In genomic region chr13:60175490-60176135, GRCm38 (mm10) we compare ENCODE assay signal across 8 mouse cellular contexts. TPM values are rescaled to one million over a fixed set of nuclear protein-coding genes. Genes with fewer than 3 reads are reported as not detected.
A peak's percentile ranks its signal among the peaks of the same experiment; 100 is the strongest.
DNase-seq lines count a peak whose midpoint lies in the region; ATAC-seq lines count a peak whose summit lies in the region.

No protein-coding gene starts in this region.

- DNase-seq in left cerebral cortex, postnatal 14 days (ENCODE audit: low spot score in 2 of 2), result peak; percentile 16 to 30
- no peak for DNase-seq in left cerebral cortex, adult 11 months (ENCODE audit: low spot score)
- DNase-seq in adrenal gland, adult 2 months, result peak; percentile 80
- DNase-seq in testis, postnatal 14 days (ENCODE audit: low spot score), result no peak

- no peaks in the 10 kb centered on the region for H3K9me3 ChIP-seq in forebrain, embryonic 15.5 days
- no peaks in the 10 kb centered on the region for H3K9me3 ChIP-seq in hindbrain, embryonic 15.5 days
- no peaks in the 10 kb centered on the region for H3K9me3 ChIP-seq in limb, embryonic 15.5 days
- no peaks in the 10 kb centered on the region for H3K9me3 ChIP-seq in neural tube, embryonic 14.5 days (ENCODE audit: control insufficient read depth, low read length)

- no peaks in the 10 kb centered on the region for H3K27me3 ChIP-seq in forebrain, embryonic 15.5 days
- H3K27me3 ChIP-seq in hindbrain, embryonic 15.5 days, result peaks cover 7% of the 10 kb centered on the region; the same call in 1 of the 2 replicates
- H3K27me3 ChIP-seq in limb, embryonic 15.5 days, result no peaks in the 10 kb centered on the region
- no peaks in the 10 kb centered on the region for H3K27me3 ChIP-seq in neural tube, embryonic 14.5 days (ENCODE audit: control insufficient read depth, insufficient read depth, low read length)

- H3K9ac ChIP-seq in forebrain, embryonic 15.5 days (replicated peaks), result peak overlapping the region; percentile 79
- peak overlapping the region; percentile 90 for H3K9ac ChIP-seq in hindbrain, embryonic 15.5 days
- H3K9ac ChIP-seq in limb, embryonic 15.5 days, result peak overlapping the region; percentile 91
- H3K9ac ChIP-seq in neural tube, embryonic 14.5 days (replicated peaks; ENCODE audit: low read depth, low read length), result peak overlapping the region; percentile 80

- no peaks in the 10 kb centered on the region for H3K36me3 ChIP-seq in forebrain, embryonic 15.5 days
- no peaks in the 10 kb centered on the region for H3K36me3 ChIP-seq in hindbrain, embryonic 15.5 days
- no peaks in the 10 kb centered on the region for H3K36me3 ChIP-seq in limb, embryonic 15.5 days
- H3K36me3 ChIP-seq in neural tube, embryonic 14.5 days (ENCODE audit: control insufficient read depth, insufficient read depth, low read length), result no peaks in the 10 kb centered on the region

- peak overlapping the region; percentile 72 for H3K4me3 ChIP-seq in forebrain, embryonic 15.5 days
- H3K4me3 ChIP-seq in hindbrain, embryonic 15.5 days, result peak overlapping the region; percentile 89
- peak overlapping the region; percentile 82 for H3K4me3 ChIP-seq in limb, embryonic 15.5 days
- H3K4me3 ChIP-seq in neural tube, embryonic 14.5 days (ENCODE audit: low read depth, low read length), result peak overlapping the region; percentile 75

- ATAC-seq in forebrain, embryonic 15.5 days (replicated peaks), result no peak
- peak; percentile 5 for ATAC-seq in hindbrain, embryonic 15.5 days (ENCODE audit: low FRiP score, low read depth)
- no peak for ATAC-seq in limb, embryonic 15.5 days (ENCODE audit: insufficient number of reproducible peaks, low FRiP score, low TSS enrichment, low read depth)
- ATAC-seq in neural tube, embryonic 14.5 days (ENCODE audit: low read depth), result peak; percentile 18

- peaks cover 41% of the 10 kb centered on the region for H3K4me1 ChIP-seq in forebrain, embryonic 15.5 days
- peaks cover 50% of the 10 kb centered on the region for H3K4me1 ChIP-seq in hindbrain, embryonic 15.5 days (replicated peaks)
- H3K4me1 ChIP-seq in limb, embryonic 15.5 days, result peaks cover 22% of the 10 kb centered on the region
- H3K4me1 ChIP-seq in neural tube, embryonic 14.5 days (ENCODE audit: control insufficient read depth, insufficient read depth, low read length), result peaks cover 13% of the 10 kb centered on the region; the same call in 1 of the 2 replicates

- intact Hi-C loops in left cerebral cortex, postnatal 14 days (cut with DNase I), result loop anchor here (2.0 to 5.0 kb wide), 4 partner anchors 277 to 333 kb away; no protein-coding TSS in a partner anchor

- peak overlapping the region; percentile 94 for H3K27ac ChIP-seq in forebrain, embryonic 15.5 days (replicated peaks)
- H3K27ac ChIP-seq in hindbrain, embryonic 15.5 days (replicated peaks), result peak overlapping the region; percentile 90
- peak overlapping the region; percentile 100 for H3K27ac ChIP-seq in limb, embryonic 15.5 days
- H3K27ac ChIP-seq in neural tube, embryonic 14.5 days (ENCODE audit: low read depth, low read length), result peak overlapping the region; percentile 91

- peak overlapping the region; percentile 94 for H3K4me2 ChIP-seq in forebrain, embryonic 15.5 days (replicated peaks)
- peak overlapping the region; percentile 93 for H3K4me2 ChIP-seq in hindbrain, embryonic 15.5 days
- H3K4me2 ChIP-seq in limb, embryonic 15.5 days, result peak overlapping the region; percentile 47
- peak overlapping the region; percentile 87 for H3K4me2 ChIP-seq in neural tube, embryonic 14.5 days (ENCODE audit: low read depth, low read length)

- 0% methylated on average over 59 of the region's 59 CpGs for WGBS in forebrain, embryonic 15.5 days
- WGBS in hindbrain, embryonic 15.5 days, result under 1% methylated on average over 58 of the region's 59 CpGs
- WGBS in limb, embryonic 15.5 days, result under 1% methylated on average over 55 of the region's 59 CpGs
- under 1% methylated on average over 49 of the region's 59 CpGs for WGBS in neural tube, embryonic 14.5 days

RNA-seq across cellular contexts. Expression of gene Gas1, which starts 1.6 kb away (rescaled TPM):
- total RNA-seq in left cerebral cortex, postnatal 14 days (2021), result 10 to 100 TPM in 1 of 2 experiments, 1 to 10 TPM in 1; 9.1 to 11.2 TPM
- 10 to 100 TPM; 22.2 to 63.7 TPM for total RNA-seq in adrenal gland, adult 2 months (2021)
- polyA plus RNA-seq in adrenal gland, adult 2 months (2012; rRNA removed), result 267 and 268 TPM in 2 replicates
- 37.8 and 44.9 TPM in 2 replicates for polyA plus RNA-seq in forebrain, embryonic 15.5 days (2015; fragmentation: Nextera tagmentation; extraction: Ambion mirVana)
- 24.8 and 28.7 TPM in 2 replicates for polyA plus RNA-seq in hindbrain, embryonic 15.5 days (2015; fragmentation: Nextera tagmentation; extraction: Ambion mirVana)
- 233 and 299 TPM in 2 replicates for polyA plus RNA-seq in limb, embryonic 15.5 days (2015; fragmentation: Nextera tagmentation; extraction: Ambion mirVana)
- polyA plus RNA-seq in neural tube, embryonic 14.5 days (2014; fragmentation: Nextera tagmentation; extraction: Ambion mirVana), result 11.5 and 15.7 TPM in 2 replicates

Comparison
In these comparisons a context has a peak if more than half of its experiments do, and no peak if none do; other contexts are left out.
1. DNase-seq: peak in left cerebral cortex, postnatal 14 days (2 of 2) and adrenal gland, adult 2 months (single experiment); none in left cerebral cortex, adult 11 months (single experiment) and testis, postnatal 14 days (single experiment).
2. ATAC-seq: peak in hindbrain, embryonic 15.5 days (single experiment) and neural tube, embryonic 14.5 days (single experiment); none in forebrain, embryonic 15.5 days (single experiment) and limb, embryonic 15.5 days (single experiment).
3. Peak in every context shown above with its lines, with median percentiles within 50 percentile points of each other: H3K27ac ChIP-seq, H3K4me2 ChIP-seq, H3K4me3 ChIP-seq and H3K9ac ChIP-seq.